Mouse (Mus musculus) MEL (cell line): Measurements from ENCODE around the gene Tead3.

Experiments used
- BHLHE40 ChIP-seq: IDR thresholded peaks from 2 replicates; pipeline ENCODE4 v1.6.1; 2012; ENCODE audit warnings: low read depth, mild to moderate bottlenecking, inconsistent platforms, low read length, improper control_type of control experiment, borderline replicate concordance
- CTCF ChIP-seq, 3 experiments: IDR thresholded peaks in 2 of 3; conservative IDR thresholded peaks in 1 of 3; 2 replicates each; pipeline ENCODE4 v1.5.1; 2011 to 2012; ENCODE audit warnings: low read length in 3 of 3, low read depth in 2 of 3, mild to moderate bottlenecking in 2 of 3, improper control_type of control experiment in 1 of 3, inconsistent platforms in 1 of 3, mixed read lengths in 1 of 3, moderate library complexity in 1 of 3; ENCODE audit not compliant: control insufficient read depth in 1 of 3, insufficient read depth in 1 of 3, poor library complexity in 1 of 3, severe bottlenecking in 1 of 3
- E2F4 ChIP-seq: IDR thresholded peaks from 2 replicates; pipeline ENCODE4 v1.6.1; 2011; ENCODE audit warnings: low read depth, low read length, improper control_type of control experiment, borderline replicate concordance
- EP300 ChIP-seq, 2 experiments: IDR thresholded peaks; 2 replicates each; pipeline ENCODE4 v1.6.1; 2011; ENCODE audit warnings: improper control_type of control experiment in 2 of 2, low read length in 2 of 2, low read depth in 1 of 2, mild to moderate bottlenecking in 1 of 2
- GABPA ChIP-seq: IDR thresholded peaks from 2 replicates; pipeline ENCODE4 v1.6.1; 2012; ENCODE audit warnings: low read depth, mild to moderate bottlenecking, inconsistent platforms, low read length, improper control_type of control experiment, moderate library complexity
- GATA1 ChIP-seq: IDR thresholded peaks from 2 replicates; pipeline ENCODE4 v1.6.1; 2011; ENCODE audit warnings: low read depth, low read length, improper control_type of control experiment
- MAX ChIP-seq: IDR thresholded peaks from 2 replicates; pipeline ENCODE4 v1.6.1; 2011; ENCODE audit warnings: low read length, improper control_type of control experiment
- MXI1 ChIP-seq: IDR thresholded peaks from 2 replicates; pipeline ENCODE4 v1.6.1; 2011; ENCODE audit warnings: mild to moderate bottlenecking, low read depth, low read length, improper control_type of control experiment
- NRF1 ChIP-seq: IDR thresholded peaks from 2 replicates; pipeline ENCODE4 v1.6.1; 2014; ENCODE audit warnings: low read depth, mild to moderate bottlenecking, inconsistent platforms, low read length, improper control_type of control experiment, moderate library complexity; ENCODE audit not compliant: poor library complexity, insufficient read depth, severe bottlenecking
- POLR2AphosphoS5 ChIP-seq: IDR thresholded peaks from 2 replicates; pipeline ENCODE4 v1.6.1; 2012; ENCODE audit warnings: low read depth, borderline replicate concordance, mild to moderate bottlenecking, inconsistent platforms, low read length, moderate library complexity, mixed read lengths
- SMC3 ChIP-seq: IDR thresholded peaks from 2 replicates; pipeline ENCODE4 v1.6.1; 2011; ENCODE audit warnings: low read depth, low read length, improper control_type of control experiment
- ZC3H11A ChIP-seq: IDR thresholded peaks from 2 replicates; pipeline ENCODE4 v1.6.1; 2012; ENCODE audit warnings: low read depth, mild to moderate bottlenecking, inconsistent platforms, low read length, improper control_type of control experiment
- ZMIZ1 ChIP-seq: IDR thresholded peaks from 2 replicates; pipeline ENCODE4 v1.6.1; 2012; ENCODE audit warnings: low read depth, mild to moderate bottlenecking, inconsistent platforms, low read length, improper control_type of control experiment, moderate library complexity

- TF ChIP-seq NRF1, result no peak
- TF ChIP-seq MAX, result no peak
- TF ChIP-seq ZC3H11A, result no peak
- no peak for TF ChIP-seq BHLHE40
- no peak for TF ChIP-seq GATA1
- no peak for TF ChIP-seq SMC3
- no peak for TF ChIP-seq CTCF (IDR thresholded peaks at IDR 0.05 in 2 of 3, conservative IDR thresholded peaks at IDR 0.05 in 1 of 3; ENCODE audit: control insufficient read depth in 1 of 3, insufficient read depth in 1 of 3, low read depth in 2 of 3, low read length in 3 of 3, poor library complexity in 1 of 3, severe bottlenecking in 1 of 3)
- no peak for TF ChIP-seq MXI1
- TF ChIP-seq E2F4, result no peak
- TF ChIP-seq POLR2AphosphoS5, result no peak
- no peak for TF ChIP-seq ZMIZ1
- no peak for TF ChIP-seq GABPA
- no peak for TF ChIP-seq EP300 (IDR thresholded peaks at IDR 0.05; ENCODE audit: low read depth in 1 of 2, low read length in 2 of 2)
Observed at GRCm38 (mm10) chr17:28317091-28317490, 33.5 kb downstream of the Tead3 start.
